Mouse (Mus musculus) kidney, adult 2 months (tissue): ENCODE measurements at regions not wholly inside any gene's neighbourhood (a gene's known extent, or its start where the extent isn't known, plus 50 kb on each side); places are given as distances from the start of the nearest gene placed in this dataset.

ENCODE experiments used
- CTCF ChIP-seq: fragments of 200-500 bp; conservative IDR thresholded peaks from 2 replicates; pipeline ENCODE4 v1.5.1; 2011; ENCODE audit warnings: low read depth, mild to moderate bottlenecking, control low read depth, low read length, moderate library complexity, mixed read lengths; ENCODE audit not compliant: insufficient read depth, insufficient read length
- POLR2A ChIP-seq: fragments of 200-500 bp; IDR thresholded peaks from one replicate; pipeline ENCODE4 v1.6.1; 2011; ENCODE audit warnings: low read depth, low read length, control low read depth

- TF ChIP-seq CTCF (no peak), POLR2A (no peak)
Measured at GRCm38 (mm10) chr6:49906456-49906855, 83.9 kb downstream of the Npy start.
